Mouse (Mus musculus) adrenal gland, postnatal 36 days (tissue): Measurements from ENCODE around the gene Kmt5b. TPM values are rescaled to one million over a fixed set of nuclear protein-coding genes. Genes with fewer than 3 reads are reported as not detected.

Source experiments
- DNase-seq, 2 experiments: peaks; one replicate each; pipeline ENCODE4 v3.0.0; 2021; ENCODE audit warnings: mixed read lengths in 1 of 2
- long read RNA-seq, 2 experiments: library from polyadenylated mRNA; stranded (forward); transcript quantifications; one replicate each; pipeline ENCODE4 v2.0.0; 2021; ENCODE audit warnings: borderline sequencing depth in 2 of 2
- total RNA-seq, 2 experiments: library from RNA; stranded (reverse); gene quantifications; 2 replicates each; pipeline ENCODE4 v1.2.3; 2021

Gene Kmt5b
- 10 to 100 TPM; 50.7 to 52.5 TPM for total RNA-seq
- long read RNA-seq, experiment 1, partial matches to known transcripts, result 0 of 2 reads
- long read RNA-seq, experiment 1, other reads (novel, unspliced or antisense), result 2 of 2 reads
- long read RNA-seq, experiment 2, partial matches to known transcripts, result 0 of 2 reads
- long read RNA-seq, experiment 2, other reads (novel, unspliced or antisense), result 2 of 2 reads

GRCm38 (mm10) chr19:3767276-3767780 lies at the start of gene Kmt5b:
Gene Kmt5b (plus strand): TSS chr19:3767421.
- DNase-seq, result peak; percentile 58 to 62

- DNase-seq, result peak; percentile 72 to 81
Measured at GRCm38 (mm10) chr19:3718481-3719361, 48.5 kb upstream of the Kmt5b start.

GRCm38 (mm10) chr19:3719362-3719891 lies 47.8 kb upstream of the Kmt5b start:
- DNase-seq, result peak; percentile 76 to 85

- no peak for DNase-seq
Measured at GRCm38 (mm10) chr19:3723170-3723569, 44.1 kb upstream of the Kmt5b start.

GRCm38 (mm10) chr19:3723904-3724303 lies 43.3 kb upstream of the Kmt5b start:
- peak in 1 of 2 experiments; percentile 30 for DNase-seq

GRCm38 (mm10) chr19:3724779-3725178 lies 42.4 kb upstream of the Kmt5b start:
- peak; percentile 71 to 79 for DNase-seq

GRCm38 (mm10) chr19:3728901-3729300 lies 38.3 kb upstream of the Kmt5b start:
- DNase-seq, result no peak

- DNase-seq, result no peak
Measured at GRCm38 (mm10) chr19:3730781-3731646, 36.2 kb upstream of the Kmt5b start.

- DNase-seq, result no peak
Measured at GRCm38 (mm10) chr19:3736001-3736400, 31.2 kb upstream of the Kmt5b start.

- DNase-seq, result no peak
Measured at GRCm38 (mm10) chr19:3739650-3740049, 27.6 kb upstream of the Kmt5b start.

- DNase-seq, result no peak
Measured at GRCm38 (mm10) chr19:3742716-3743115, 24.5 kb upstream of the Kmt5b start.

GRCm38 (mm10) chr19:3743362-3743761 lies 23.9 kb upstream of the Kmt5b start:
- no peak for DNase-seq

- DNase-seq, result peak; percentile 60 to 76
Measured at GRCm38 (mm10) chr19:3743851-3744512, 23.2 kb upstream of the Kmt5b start.

GRCm38 (mm10) chr19:3752621-3753239 lies 14.5 kb upstream of the Kmt5b start:
- no peak for DNase-seq

- no peak for DNase-seq
Measured at GRCm38 (mm10) chr19:3753240-3753633, 14.0 kb upstream of the Kmt5b start.

GRCm38 (mm10) chr19:3753738-3754137 lies 13.5 kb upstream of the Kmt5b start:
- no peak for DNase-seq

GRCm38 (mm10) chr19:3757861-3758260 lies 9.4 kb upstream of the Kmt5b start:
- no peak for DNase-seq

GRCm38 (mm10) chr19:3765221-3765820 lies 1.9 kb upstream of the Kmt5b start:
- no peak for DNase-seq

- no peak for DNase-seq
Measured at GRCm38 (mm10) chr19:3766378-3766777, 843 bp upstream of the Kmt5b start.
